Mouse (Mus musculus) right cerebral cortex, adult 18-20 months (tissue): ENCODE measurements around the gene Proser2.
"Not testable (repeated sequence)": the region's sequence is repeated elsewhere in the genome, so short reads cannot be mapped to it uniquely, and the experiment has no call there.

Source experiments
- DNase-seq: peaks from one replicate; pipeline ENCODE4 v3.0.0; 2022; ENCODE audit warnings: mixed read lengths

The Proser2 gene

DNA sequence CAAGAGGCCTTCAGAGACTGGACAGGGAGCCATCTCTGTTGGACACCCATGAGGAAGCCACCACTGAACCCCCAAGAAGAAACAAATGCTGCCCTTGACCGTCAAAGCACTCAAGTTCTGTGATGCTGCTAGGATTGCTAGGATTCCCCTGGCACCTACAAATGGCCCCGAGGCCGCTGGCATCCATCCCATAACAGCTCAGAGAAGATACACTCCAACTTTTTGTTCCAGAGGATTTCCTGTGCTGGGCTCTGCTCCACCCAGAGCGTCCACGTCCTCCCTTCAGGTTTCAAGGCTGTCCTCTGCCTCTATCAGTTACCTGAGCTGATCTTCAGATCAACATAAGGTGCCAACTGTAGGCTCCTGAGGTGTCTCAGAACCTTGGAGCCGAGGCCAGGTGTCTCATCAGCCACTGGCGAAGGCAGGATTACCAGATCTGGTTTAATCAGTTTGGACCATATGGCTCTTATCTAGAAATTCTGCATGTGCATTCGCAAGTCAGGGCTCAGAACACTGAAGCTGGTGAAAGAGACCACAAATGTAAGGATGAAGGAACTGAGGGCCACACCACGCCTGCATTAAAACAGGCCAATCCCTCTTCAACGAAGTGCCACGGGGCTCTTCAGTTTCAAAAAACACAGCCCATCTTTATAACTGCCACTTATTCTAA is 1.7 kb downstream of the Proser2 start:
- DNase-seq = no peak

DNA sequence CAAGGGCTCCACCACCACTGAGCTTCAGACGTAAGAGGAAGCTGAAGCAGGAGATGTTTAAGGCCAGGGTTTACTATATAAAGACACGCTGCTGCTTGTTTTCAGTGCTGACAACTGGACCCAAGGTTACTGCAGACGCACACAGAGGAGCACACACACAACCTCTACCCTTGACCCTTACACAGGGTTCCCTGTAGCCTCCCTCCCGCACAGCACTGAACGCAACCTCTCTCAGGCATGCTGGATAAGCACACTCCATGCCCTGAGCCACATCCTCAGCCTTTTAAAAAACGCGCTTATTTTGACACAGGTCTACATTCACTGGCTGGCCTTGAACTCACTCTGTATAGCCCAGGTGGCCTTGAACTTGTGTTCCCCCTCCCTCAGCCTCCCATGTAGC is 7.0 kb downstream of the Proser2 start:
- DNase-seq = no peak

DNA sequence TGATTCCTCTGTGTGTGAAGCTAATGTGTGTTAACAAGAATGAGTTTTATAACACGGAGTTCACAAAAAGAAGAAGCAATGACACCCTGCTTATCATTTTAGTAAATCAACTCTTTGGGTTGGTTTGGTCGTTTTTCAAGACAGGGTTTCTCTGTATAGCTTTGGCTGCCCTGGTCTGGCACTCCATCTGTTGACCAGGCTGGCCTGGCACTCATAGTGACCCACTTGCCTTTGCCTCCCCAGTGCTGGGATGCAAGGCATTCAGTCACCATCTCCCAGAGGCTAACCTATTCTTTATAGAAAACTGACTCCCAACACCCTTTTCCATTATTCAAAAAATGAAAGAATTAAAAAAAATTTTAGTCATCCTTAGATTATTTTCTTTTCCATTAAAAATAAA is 8.9 kb downstream of the Proser2 start:
- no peak for DNase-seq

DNA sequence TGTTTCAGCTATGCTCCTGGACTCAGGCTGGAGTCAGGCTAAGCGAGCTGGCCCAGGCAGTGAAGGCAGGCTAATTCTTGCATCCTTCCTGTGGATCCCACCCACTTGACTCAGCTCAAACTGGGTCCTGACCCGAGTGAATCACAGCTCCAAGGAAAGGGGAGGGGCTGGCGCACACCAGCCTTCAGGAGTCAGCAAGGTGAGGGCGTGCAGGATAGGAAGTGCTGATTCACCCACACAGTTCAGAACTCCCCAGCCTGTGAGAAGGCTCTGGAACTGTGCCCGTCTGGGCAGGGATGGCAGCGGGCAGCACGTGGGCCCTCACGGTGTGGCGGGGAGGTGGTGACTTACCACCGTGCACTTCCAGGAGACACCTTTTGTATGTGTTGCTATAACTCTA is 11.8 kb downstream of the Proser2 start:
- DNase-seq = peak; percentile 41

DNA sequence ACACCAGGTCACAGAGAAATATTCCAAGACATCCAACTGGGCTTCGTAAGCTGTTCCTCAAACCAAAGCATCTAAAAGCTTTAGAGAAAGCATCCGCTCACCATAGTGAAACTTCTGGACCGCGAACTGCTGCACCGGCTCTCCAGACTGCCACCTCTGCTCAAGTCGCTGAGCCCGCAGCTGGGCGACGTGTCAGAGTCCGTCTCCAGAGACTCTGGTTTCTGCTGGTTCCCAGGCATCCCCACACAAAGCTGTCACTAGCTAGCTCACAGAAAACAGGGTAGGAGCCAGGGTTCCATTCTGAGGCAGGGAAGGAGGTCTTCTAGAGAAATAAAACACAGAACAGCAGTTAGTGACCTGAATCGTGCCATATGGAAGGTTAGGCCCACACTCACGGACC is 16.2 kb downstream of the Proser2 start:
- no peak for DNase-seq

DNA sequence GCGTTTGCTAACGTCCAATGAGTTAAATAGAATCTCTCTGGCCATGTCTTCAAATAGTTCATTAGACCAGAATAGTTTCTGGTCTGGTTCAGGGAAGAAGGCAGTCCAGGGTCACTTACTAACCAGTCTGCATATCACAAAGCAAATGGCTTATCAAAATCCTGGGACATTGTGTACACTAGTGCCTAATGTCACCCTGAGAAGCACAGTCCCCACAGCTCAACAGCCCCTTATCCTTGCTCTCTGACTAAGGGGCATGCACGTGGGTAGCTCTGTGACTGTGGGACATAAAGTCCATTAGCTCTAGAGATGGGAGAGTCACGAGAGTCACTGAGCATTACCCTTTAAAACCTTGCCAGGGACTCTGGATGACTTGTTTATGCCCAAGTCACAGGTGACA is 17.4 kb downstream of the Proser2 start:
- DNase-seq = no peak

DNA sequence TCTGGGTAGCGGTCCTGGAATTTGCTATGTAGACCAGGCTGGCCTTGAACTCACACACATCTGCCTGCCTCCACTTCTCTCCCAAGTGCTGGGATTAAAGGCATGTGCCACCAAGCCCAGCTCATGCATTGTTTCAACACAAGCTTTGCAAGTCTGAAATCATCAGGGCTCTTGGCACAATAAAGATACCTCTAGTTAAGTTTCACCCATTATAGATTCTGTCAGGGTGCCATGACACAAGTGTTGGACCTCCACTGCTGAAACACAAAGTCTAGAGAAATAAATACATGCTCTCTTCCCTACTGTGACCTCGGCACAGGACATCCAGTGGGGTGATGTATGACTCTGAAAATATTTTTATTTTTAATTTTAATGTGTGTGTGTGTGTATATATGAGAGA is 24.6 kb downstream of the Proser2 start:
- DNase-seq = no peak

DNA sequence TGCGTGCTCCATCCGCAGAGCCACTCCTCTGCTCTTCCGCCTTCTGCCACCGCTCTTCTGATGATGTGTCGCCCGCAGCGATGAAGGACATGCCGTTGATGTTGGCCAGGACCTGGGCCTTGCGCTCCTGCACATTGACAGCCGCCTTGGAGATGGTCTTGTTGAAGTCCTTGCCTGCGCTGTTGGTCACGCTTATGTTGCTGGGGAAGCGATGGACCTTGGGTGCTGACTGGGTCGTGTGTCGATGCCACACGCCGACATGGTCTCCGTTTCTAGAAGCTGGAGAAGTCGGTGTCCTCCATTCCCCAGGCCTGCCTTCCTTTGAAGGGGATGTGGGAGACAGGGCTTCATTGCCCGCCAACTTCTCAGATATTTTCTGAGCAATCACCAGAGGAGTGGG is 29.3 kb downstream of the Proser2 start:
- DNase-seq = no peak

DNA sequence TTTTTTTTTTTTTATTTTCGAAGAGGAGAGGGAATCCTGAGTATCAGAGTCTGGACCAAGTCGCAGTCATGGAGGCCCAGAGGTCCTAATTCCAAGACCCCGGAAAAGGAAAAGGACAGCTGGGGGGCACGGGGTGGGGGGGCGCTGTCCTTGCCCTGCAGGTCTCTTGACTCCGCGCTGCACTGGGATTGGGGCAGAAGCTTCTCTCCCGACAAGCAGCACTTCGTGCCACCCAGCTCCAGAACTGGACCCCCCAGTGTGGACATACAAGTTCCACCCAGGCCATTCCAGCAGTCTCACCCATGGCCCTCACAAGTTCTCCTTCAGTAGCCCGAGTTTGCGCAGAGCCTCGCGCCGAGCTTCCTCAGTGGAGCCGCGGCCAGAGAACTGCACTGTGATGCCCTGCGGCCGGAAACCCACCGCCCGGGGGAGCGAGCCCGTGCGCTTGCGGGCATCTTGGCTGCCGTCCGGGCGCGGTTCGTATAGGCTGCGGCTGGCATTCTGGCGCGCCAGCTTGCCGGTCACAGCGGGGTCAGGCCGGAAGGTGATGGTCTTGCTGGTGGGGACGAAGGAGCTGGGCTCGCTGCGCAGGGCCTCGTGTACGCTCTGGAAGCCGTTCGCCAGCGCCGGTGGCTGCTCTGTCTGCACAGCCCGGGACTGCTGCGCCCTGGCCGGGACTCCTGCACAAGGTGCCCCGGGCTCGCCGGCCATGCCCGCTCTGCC is 29.8 kb downstream of the Proser2 start:
- no peak for DNase-seq

DNA sequence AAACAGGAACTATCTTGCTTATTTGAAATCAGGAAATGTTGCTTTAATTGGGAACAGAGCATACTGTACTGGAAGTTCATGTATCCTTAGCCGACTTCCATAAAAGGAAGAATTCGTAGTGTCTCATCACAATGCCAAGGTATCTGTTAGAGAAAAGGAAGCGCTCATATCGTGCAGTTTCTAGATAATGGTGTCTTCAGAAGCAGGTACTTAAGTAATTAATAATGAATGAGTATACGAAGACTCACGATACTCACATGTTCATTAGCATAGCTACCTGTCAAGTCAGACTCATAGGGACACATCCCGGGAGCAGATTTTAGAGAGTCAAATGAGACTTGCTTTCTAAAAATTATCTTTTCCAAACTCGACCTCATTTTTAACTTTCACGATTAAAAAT is 30.6 kb downstream of the Proser2 start:
- DNase-seq = no peak

DNA sequence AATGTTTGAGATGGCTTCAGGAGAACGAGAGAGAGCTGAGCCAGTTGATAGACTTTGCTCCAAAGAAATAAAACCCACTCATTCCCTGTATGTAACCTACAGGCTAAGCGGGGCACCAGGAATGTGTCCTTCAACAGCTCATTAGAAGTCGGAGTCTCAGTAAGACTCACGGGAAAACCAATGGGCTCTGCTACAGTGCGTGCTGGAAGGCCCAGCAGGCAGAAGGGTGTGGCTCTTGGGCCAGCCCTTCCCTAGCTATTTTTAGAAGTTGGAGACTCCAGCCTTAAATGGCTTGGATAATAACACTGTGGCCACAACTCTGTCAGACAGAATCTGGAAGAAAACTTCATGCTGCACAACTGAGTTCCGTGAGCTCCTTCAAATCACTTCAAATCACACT is 31.1 kb downstream of the Proser2 start:
- DNase-seq = no peak

DNA sequence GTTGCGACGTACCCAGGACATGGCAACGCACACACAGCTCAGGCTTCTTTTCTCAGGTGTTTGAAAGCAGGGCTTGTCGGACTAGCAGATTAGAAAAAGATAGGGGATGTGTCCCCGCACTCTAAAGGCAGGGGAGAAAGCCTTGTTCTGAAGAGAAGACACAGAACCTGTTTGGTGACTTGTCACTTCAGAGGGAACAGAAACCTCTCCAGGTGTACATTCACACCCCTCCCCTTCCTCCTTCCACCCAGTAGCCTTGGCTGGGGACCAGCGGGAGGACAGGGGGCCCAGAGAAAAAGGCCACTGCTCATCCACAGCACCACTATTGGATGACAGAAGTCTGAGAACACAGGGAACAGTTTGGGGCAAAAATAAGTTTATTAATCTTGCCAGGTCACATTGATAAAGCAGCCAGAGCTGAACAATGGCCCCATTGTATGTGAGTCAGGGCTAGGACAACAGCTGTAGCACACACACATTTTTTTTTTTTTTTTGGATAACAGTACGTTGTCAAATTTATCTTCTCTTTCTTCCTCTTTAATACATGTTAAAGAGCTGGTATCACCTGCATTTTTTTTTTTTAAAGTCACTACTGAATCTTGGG is 32.8 kb downstream of the Proser2 start:
- no peak for DNase-seq

DNA sequence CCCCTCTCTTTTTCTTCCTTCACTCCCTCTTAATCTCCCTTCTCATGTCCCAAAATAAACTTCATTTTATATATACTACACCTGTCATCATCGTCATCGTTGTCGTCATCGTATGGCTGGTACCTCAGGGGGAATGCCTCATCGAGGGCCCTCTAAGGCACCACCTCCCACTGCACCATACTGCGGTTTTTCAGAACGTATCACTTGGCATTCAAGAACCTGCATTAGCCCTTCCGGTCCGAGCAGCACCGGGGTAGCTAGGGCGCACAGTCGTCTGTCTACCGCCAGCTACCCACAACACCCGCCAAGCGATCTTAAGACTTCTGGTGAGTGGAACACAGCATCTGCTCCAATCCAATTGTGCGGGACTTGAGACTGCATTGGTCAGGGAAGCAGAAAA is 40.1 kb downstream of the Proser2 start:
- not testable (repeated sequence) for DNase-seq

DNA sequence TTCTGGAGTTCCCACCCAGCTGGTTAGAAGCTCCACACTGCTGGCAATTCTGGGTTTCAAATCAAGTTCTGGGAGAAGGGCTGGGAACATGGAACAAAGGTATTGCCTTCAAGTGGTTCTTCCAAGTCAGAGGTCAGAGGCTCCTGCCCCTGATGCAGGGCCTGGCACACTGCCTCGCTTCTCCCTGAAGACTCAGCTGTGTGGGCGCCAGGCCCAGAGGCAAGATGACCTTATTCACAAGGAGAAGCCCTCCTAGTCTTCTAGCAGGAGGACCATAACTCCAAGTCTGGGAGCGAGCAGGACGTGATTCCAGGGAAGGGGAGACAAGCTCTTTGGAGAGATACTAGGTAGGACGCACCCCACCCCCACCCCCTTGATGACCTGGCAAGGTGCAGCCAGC is 42.9 kb downstream of the Proser2 start:
- no peak for DNase-seq

DNA sequence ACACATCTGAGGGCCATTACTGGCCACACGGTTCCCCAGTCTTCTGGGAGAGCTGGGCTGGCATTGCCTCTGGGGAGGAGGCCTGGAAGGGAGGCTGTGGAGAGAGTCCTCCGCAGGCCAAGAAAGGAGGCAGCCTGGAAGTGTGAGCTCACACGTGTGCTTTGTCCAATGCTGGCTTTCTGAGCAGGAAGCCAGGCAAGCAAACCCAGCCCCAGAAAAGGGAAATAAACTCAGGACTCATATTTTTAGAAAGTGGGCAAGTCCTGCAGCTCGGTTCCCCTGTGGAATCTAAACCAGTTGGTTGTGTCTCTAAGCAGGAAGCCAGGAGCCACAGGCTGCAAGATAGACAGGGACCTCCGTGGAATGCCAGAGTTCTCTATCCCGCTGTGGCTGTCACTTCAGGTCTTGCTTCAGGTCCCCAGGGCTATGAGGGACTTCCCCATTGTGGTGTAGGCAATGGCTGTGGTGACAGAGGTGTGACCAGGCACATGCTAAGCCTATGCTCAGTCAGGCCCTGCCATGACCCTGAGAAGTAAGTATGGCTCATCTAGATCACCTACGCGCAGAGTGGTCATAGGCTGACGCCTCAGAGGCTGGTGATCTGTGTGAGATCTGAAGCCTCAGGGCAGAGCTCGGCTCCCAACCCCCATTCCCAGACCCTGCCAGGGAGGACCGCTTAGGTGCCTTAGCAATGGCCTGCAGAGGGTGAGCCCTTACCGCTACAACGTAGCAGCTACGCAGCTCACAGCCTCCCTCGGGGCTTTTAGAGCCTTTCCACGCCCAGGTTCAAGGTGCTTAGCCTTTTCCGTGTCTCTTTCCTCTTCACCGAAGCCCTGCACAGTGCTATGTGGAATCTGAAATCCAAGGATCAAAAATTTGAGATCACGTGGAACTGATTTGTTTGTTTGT is 44.1 kb downstream of the Proser2 start:
- DNase-seq = no peak

DNA sequence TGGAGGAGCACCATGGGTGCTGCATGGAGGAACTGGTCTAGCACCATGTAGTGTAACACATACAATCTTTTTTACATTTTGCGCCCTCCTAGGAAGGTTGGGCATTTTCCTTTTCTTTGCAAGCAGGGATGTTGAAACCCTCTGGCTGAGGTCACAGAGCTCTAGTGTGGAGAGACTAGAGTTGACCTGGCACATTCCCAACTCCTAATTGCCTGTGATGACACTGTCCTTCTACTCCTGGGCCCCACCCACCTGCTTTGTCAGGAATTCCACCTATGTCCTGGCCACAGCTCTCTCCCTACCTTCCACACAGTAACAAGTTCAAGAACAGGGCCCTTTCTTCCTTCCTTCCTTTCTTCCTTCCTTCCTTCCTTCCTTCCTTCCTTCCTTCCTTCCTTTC is 46.3 kb downstream of the Proser2 start:
- no peak for DNase-seq

DNA sequence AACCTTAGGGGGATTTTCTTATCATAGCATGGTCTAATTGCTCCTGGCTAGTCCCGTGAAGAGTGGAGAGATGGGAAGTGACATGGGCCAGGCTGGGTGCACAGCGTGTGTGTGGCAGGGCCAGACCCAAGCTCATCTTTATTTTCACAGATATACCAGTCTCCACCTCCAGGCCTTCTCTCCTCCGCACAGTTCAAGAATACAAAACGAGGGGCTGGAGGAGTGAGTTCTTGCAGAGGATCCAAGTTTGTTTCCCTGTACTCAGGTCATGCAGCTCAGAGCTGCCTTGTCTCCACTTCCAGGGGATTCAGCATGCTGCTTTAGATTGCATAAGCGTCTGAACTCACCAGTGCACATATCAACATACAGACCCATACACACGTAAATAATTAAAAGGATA is 47.4 kb downstream of the Proser2 start:
- DNase-seq = no peak

DNA sequence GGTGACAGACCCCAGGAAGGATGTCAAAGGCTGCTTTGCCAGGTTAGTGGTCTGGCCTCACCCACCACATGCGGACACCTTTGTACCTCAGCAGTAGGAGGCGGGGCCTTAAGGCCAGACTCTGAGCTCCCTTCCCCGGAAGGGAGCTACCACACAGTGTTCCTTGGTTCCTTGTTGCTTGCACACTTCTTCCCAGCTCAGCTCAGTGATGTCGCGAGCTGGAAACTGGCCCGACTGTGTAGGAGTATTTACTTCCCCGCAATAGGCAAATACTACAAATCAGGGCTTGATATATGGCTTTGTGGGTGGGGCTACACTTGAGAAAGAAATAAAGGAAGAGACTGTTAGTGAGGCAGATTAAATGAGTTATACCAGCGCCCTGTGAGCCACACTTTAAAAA is 48.9 kb downstream of the Proser2 start:
- DNase-seq = no peak

DNA sequence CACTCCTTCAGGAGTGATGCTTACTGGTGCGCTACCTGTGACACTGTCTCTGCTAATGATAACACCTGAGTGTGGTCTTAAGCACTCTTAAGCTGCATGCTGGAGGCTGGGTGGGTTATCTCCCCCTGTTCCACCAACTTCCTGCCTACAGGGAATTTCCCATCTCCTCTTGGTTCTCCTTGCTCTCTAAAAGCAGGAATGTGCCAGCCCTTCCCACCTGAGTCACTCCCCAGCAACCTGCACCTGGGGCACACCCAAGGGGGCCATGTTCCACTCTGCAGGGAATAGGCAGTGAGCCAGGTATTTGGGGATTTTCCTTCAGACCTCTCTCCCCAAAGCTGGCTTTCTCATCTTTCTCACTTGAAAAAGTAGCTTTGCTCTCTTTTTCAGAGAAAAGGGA is 50.0 kb downstream of the Proser2 start:
- DNase-seq = no peak

DNA sequence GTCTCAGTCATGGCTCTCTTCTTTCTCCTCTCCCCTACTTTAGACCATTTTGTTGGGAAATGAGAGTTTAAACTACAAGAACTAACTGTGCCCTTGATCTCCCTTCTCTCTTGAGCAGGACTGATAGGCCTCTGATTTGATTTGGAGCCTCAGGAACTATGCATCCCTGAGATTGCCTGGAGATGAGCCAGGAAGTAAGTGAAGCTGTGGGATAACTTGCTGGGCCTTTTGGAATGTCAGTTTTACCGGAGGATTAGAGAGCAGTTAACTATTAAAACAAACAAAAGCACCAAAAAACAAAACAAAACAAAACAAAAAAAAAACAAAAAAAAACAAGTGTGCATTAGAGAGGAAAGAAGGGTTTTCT is 54.5 kb downstream of the Proser2 start:
- DNase-seq = no peak

DNA sequence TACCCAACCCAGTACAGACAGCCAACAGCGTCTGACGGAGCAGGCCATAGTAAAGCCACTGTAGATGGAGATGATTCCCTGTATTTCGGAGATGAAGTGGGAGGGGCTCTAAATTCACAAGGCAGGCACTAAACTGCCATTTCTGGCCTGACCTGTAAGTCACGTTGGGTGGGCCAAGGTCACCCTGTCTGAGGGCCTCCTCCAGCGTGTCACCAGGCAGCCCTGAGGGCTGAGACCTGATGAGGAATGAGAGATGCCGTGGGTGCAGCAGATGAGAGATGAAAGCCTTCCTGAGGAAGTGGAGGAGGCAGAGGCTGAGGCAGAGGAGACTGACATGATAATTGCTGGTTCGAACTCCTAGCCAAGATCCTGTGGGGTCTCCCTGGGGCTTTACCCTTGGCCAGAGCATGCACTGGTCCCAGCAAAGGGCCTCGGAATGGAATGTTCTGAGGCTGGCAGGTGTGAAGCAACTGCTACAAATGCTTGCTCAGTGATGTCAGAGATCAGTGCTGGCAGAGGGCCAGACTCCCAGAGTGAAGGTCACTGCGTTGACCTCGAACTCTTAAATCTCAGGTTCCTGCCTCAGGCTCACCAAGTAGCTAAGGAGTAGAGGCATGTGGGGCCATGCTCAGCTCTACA is 55.0 kb downstream of the Proser2 start:
- no peak for DNase-seq

DNA sequence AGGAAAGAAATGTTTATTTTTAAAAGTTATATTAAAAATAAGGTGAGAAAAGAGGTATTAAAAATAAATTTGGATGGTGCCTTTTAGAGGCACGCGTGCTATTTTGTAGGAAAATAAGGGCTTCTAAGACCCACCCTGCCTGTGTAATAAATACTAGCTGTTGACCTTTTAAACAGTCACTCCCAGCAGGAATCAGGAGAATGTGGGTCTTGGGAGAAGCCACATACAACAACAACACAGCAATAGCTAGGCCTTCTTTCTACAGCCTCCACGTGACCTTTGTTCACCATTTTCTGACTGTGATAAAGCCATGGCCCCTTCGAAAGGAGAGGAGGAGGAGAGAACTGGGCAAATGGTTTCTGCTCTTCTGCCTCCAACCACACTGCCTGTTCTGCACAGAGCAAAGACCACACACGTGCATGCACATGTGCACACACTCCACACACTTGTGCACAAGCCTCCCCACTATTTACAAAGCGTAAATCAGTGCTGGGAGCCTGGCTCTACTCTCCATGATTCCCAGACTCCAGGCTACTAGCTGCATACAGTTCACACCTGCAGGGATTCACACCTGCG is 57.2 kb downstream of the Proser2 start:
- no peak for DNase-seq
